ENCODE assay signal across 11 mouse cellular contexts in genomic region chr12:85548076-85548475, GRCm38 (mm10). TPM values are rescaled to one million over a fixed set of nuclear protein-coding genes. Genes with fewer than 3 reads are reported as not detected.
DNase-seq lines count a peak whose midpoint lies in the region; ATAC-seq and TF ChIP-seq lines count a peak whose summit lies in the region.
"Had no signal": no experiment of that assay in that cellular context is flagged by ENCODE, and none has a peak within 500 bp of the region (broad histone marks: within the 10 kb centered on the region; RNA-seq: fewer than 3 reads in every experiment).

No protein-coding gene starts in this region.

- no peak for TF ChIP-seq CTCF in lung, adult 2 months (IDR thresholded peaks at IDR 0.05; ENCODE audit: insufficient read depth, low read length)

- TF ChIP-seq POLR2A in lung, adult 2 months (IDR thresholded peaks at IDR 0.05; ENCODE audit: borderline replicate concordance, extremely low read depth, low read depth, low read length), result no peak

- ATAC-seq in heart, embryonic 15.5 days (replicated peaks; ENCODE audit: insufficient number of reproducible peaks, insufficient read depth, low FRiP score, low read depth), result no peak

- H3K4me2 ChIP-seq in heart, embryonic 15.5 days, result no peak overlapping the region
- H3K4me2 ChIP-seq: forebrain, embryonic 12.5 days; stomach, embryonic 15.5 days had no signal

- H3K9me3 ChIP-seq in heart, embryonic 15.5 days (replicated peaks), result no peaks in the 10 kb centered on the region
- no peaks in the 10 kb centered on the region for H3K9me3 ChIP-seq in forebrain, embryonic 10.5 days
- H3K9me3 ChIP-seq: forebrain, embryonic 12.5 days; stomach, embryonic 15.5 days had no signal

- H3K4me3 ChIP-seq in lung, adult 2 months (replicated peaks; ENCODE audit: extremely low read depth, low read depth, low read length), result no peak overlapping the region
- no peak overlapping the region for H3K4me3 ChIP-seq in heart, embryonic 15.5 days
- no peak overlapping the region for H3K4me3 ChIP-seq in forebrain, embryonic 10.5 days
- H3K4me3 ChIP-seq: forebrain, embryonic 12.5 days; stomach, embryonic 15.5 days had no signal

- peaks cover 2% of the 10 kb centered on the region; the same call in 1 of the 2 replicates for H3K4me1 ChIP-seq in lung, adult 2 months (ENCODE audit: control insufficient read depth, insufficient read depth, low read length)
- H3K4me1 ChIP-seq in heart, embryonic 15.5 days (replicated peaks), result peaks cover 30% of the 10 kb centered on the region
- H3K4me1 ChIP-seq in forebrain, embryonic 10.5 days, result peaks cover 16% of the 10 kb centered on the region

- no peaks in the 10 kb centered on the region for H3K27me3 ChIP-seq in heart, embryonic 15.5 days
- no peaks in the 10 kb centered on the region for H3K27me3 ChIP-seq in forebrain, embryonic 10.5 days (ENCODE audit: poor library complexity, severe bottlenecking)
- H3K27me3 ChIP-seq: forebrain, embryonic 12.5 days; stomach, embryonic 15.5 days had no signal

- no peaks in the 10 kb centered on the region for H3K36me3 ChIP-seq in heart, embryonic 15.5 days
- no peaks in the 10 kb centered on the region for H3K36me3 ChIP-seq in forebrain, embryonic 10.5 days (replicated peaks)
- H3K36me3 ChIP-seq: forebrain, embryonic 12.5 days; stomach, embryonic 15.5 days had no signal

- WGBS in lung, adult 2 months, result 55% methylated on average over 8 of the region's 8 CpGs
- 43% methylated on average over 8 of the region's 8 CpGs for WGBS in heart, embryonic 15.5 days
- 80% methylated on average over 8 of the region's 8 CpGs for WGBS in forebrain, embryonic 10.5 days

- H3K9ac ChIP-seq in heart, embryonic 15.5 days, result no peak overlapping the region
- H3K9ac ChIP-seq: forebrain, embryonic 12.5 days; stomach, embryonic 15.5 days had no signal

- H3K27ac ChIP-seq in heart, embryonic 15.5 days, result 0 out of 2 replicates have a peak overlapping the region, but pooled peaks have one; percentile 8
- no peak overlapping the region for H3K27ac ChIP-seq in forebrain, embryonic 10.5 days
- H3K27ac ChIP-seq: forebrain, embryonic 12.5 days; stomach, embryonic 15.5 days had no signal

- DNase-seq in cerebellum, postnatal 14 days, result peak; percentile 29 to 38
- DNase-seq in cerebellum, adult 9-11 months, result no peak
- peak; percentile 13 to 27 for DNase-seq in lung, adult 18-20 months
- DNase-seq in lung, adult 2 months, result no peak
- peak; percentile 67 for DNase-seq in lung, postnatal 10 days
- no peak for DNase-seq in forebrain, embryonic 10.5 days (ENCODE audit: extremely low spot score, low spot score)
- DNase-seq in adipocyte (ENCODE audit: low spot score), result no peak
- DNase-seq: midbrain, embryonic 14.5 days had no signal

RNA-seq across cellular contexts. Expression of gene Jdp2, which starts 50.8 kb away (rescaled TPM):
- 21.6 and 30.9 TPM in 2 replicates for polyA plus RNA-seq in lung, adult 2 months (2012; rRNA removed)
- polyA plus RNA-seq in heart, embryonic 15.5 days (2015; fragmentation: Nextera tagmentation; extraction: Ambion mirVana), result 0.37 and 0.96 TPM in 2 replicates
- 0.12 and 0.15 TPM in 2 replicates for polyA plus RNA-seq in forebrain, embryonic 10.5 days (2016; fragmentation: Nextera tagmentation; extraction: Ambion mirVana)

Comparison
In these comparisons a context has a peak if more than half of its experiments do, and no peak if none do; other contexts are left out.
1. DNase-seq: peak in cerebellum, postnatal 14 days (2 of 2), lung, adult 18-20 months (2 of 2) and lung, postnatal 10 days (single experiment); none in cerebellum, adult 9-11 months (single experiment), lung, adult 2 months (single experiment), forebrain, embryonic 10.5 days (single experiment) and adipocyte (single experiment).
2. RNA of gene Jdp2, which starts 50.8 kb away (polyA plus RNA-seq): 21.6 to 30.9 TPM in lung, adult 2 months; 0.37 to 0.96 TPM in heart, embryonic 15.5 days and 0.12 to 0.15 TPM in forebrain, embryonic 10.5 days; every median in the first group is over 10 times any median in the second.